Mouse (Mus musculus): Measurements from ENCODE around the gene Ripply1.

Gene Ripply1

GRCm38 (mm10) chrX:139782278-139783044 is at the start of gene Ripply1:
Ripply1 (minus strand) TSS chrX:139782353.
- DNase-seq (ENCODE audit: low spot score in 2 of 2): no peak

DNA sequence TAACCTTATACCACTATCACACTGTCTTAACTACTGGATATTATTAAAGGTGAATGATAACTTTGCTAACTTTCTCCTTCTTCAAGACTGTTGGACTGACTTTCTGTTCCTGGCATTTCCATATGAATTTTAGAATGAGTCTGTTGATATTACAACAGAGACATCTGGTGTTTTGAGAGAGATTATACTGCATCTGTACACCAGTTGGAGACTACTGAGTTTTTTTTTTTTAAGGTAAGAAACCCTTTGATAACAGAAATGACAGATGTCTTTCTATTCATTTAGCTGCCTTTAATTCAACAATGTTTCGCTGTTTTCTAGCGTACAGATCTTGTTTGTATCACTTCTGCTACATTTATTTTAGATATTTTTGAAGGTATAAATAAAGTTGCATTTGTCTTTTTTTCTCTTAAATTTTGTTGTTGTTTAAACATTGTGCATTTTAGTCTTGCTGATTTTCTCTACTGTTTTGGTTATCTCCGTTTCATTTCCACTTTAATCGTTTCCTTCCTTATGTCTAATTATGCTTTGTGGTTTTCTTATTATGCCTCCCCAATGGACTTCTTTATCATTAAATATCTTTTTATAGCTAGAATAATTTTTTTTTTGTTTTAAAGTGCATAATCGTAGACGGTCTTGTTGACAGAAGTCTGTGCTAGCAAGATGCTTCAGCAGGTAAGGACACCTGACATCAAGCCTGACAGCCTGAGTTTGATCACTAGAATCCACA is 46.4 kb upstream of the Ripply1 start:
- no peak for DNase-seq (ENCODE audit: low spot score in 2 of 2)

DNA sequence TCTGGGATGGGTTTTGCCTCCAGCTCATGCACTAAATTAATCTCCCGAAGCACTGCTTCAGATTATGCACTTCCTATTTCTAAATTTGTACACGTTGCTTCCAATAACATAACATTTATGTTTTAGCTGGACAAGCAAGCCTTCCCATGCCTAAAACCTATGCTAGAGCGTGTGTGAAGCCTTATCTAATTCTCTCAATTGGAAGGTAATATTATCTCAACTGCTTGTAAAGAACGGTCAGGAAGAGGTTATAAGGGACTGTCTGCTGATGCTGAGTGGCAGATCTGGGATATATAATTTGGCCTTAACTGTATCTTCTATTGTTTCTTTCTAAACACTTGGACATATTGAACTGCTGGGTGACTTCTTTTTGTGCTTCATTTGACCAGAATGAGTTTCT is 44.8 kb upstream of the Ripply1 start:
- DNase-seq (ENCODE audit: low spot score in 2 of 2): no peak

DNA sequence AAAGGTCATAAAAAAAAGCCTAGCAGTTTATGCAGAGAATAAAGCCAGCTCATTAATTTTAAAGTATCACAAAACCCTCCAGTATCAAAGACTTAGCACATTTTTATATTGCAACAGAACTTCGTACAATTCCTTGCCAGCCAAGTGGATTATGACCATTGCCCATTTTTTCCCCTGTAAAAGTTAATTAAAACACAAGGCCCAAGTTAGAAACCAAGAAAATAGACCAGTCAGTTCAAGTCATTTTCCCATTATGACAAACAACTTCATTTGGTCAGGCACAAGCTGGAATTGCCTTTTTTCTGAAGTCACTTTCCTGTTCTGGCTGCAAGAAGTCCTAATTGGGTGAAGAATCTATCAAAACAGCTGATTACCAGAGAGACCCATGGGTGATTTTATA is 43.2 kb upstream of the Ripply1 start:
- no peak for DNase-seq (ENCODE audit: low spot score in 2 of 2)

DNA sequence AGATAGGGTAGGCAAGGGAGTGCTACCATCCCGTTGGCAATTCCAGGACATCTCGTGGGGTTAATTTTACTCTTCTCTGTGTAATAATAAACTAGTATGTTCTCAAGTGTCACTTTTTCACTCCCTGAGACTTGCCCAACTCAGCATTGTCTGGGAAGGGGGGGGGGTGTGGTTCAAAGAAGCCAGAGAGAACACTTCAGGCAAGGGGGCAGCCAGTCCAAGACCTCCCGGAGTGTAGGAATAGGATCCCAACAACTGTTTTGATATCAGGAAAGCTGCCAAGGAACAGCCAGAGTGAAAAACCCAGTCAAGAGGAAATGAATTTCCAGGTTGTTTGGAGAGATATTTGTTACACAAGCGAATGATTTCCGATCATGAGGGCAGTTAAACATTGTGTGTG is 33.0 kb upstream of the Ripply1 start:
- no peak for DNase-seq (ENCODE audit: low spot score in 2 of 2)

DNA sequence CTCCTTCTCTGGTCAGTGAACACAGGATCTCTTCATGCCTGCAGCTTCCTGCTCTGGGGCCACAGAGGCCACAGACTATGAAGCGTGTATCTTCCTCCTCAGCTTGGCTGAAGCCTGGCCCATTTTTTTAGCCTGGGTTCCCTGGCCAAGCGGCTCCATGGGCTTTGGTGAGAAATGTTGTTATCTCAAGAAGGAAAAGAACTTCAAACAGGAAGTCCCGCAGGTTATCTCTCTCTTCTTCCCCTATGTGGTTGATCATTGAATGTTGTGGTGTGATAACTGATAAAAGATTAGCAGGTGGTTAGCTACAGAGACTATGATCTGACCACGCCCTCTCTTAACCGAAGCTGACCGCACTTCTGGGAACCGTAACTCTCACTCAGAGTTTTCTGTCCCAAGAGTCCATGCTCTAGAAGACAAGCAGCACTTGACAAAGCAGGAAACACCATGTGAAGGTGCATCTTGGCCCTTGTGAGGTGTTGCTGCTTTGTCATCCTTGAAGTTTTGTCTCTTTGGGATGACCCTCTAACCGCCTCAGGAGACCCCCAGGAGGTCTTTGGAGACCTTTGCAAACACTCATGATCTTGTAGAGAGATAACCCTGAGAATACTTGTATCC is 32.0 kb upstream of the Ripply1 start:
- DNase-seq (ENCODE audit: low spot score in 2 of 2): no peak

DNA sequence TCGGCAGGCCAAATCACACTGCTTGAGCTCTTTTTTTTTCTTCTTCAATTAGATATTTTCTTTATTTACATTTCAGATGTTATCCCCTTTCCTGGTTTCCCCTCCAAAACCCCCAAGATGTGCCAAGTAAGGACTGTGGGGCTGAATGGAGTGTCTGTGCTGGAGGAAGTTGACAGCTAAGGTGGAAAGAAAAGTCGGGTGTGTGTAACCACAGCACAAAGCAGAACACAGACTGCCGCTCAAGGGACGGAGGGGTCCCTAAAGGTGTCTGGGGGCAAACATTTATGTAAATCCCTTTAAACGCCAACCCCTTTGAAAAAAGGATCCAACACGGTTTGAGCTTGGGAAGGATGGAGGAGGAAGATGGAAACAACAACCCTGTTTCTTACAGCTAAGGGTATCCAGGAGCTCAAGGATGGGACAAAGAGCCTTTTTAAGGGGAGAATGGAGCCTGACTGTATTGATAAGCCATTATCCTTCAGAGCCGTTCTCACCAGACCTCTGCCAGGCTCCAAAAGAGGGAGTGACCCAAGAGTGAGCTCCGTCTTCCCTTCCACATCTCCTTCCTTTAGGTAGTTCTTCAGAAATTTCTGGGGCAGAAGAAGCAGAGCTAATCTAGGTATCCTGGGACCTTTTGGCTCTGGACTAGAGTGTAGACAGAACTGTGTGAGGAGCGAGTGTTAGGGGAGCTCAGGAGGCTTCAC is 31.3 kb upstream of the Ripply1 start:
- no peak for DNase-seq (ENCODE audit: low spot score in 2 of 2)

- DNase-seq (ENCODE audit: low spot score in 2 of 2): no peak
Measured at GRCm38 (mm10) chrX:139812636-139813298, 30.6 kb upstream of the Ripply1 start.

GRCm38 (mm10) chrX:139808501-139808900 is 26.3 kb upstream of the Ripply1 start:
- no peak for DNase-seq (ENCODE audit: low spot score in 2 of 2)

DNA sequence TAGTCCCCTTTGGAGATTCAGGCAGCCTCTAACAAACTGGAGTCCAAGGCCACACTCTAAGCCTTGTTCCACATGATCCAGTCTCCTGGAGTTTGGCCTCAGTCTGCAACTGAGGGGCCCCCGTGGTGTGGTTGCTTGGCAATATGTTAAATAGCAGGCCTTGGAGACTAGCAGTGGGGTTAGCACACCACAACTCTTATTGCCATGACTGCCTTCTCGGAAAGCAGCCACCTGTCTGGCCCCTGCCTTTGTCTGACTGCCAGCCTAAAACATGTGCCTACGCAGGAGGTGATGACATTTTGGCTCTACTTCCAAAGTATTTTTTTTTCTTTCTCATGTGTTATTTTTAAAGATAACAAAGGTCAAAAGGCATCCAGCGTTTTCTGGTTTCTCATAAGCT is 25.9 kb upstream of the Ripply1 start:
- no peak for DNase-seq (ENCODE audit: low spot score in 2 of 2)

GRCm38 (mm10) chrX:139807391-139807790 is 25.2 kb upstream of the Ripply1 start:
- DNase-seq (ENCODE audit: low spot score in 2 of 2): no peak

DNA sequence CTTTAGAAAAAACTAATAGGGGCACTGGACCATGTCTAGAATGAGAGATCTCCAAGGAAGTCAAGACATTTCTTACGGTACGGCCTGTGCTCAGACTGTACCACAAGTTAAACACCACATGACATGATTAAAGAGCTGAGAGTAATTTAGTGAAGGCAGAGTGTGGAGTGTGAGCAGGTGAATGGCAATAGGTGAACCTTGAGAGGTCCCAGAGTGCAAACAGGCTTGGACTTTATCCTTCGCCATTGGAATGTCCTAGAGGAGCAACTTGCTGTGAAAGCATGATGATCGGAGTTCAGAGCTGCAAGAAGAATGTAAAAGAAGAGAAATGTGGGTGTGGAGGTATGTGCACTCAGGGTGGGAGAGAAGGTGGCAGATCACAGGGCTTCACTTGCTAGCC is 23.8 kb upstream of the Ripply1 start:
- DNase-seq (ENCODE audit: low spot score in 2 of 2): no peak

GRCm38 (mm10) chrX:139803028-139803427 is 20.9 kb upstream of the Ripply1 start:
- DNase-seq (ENCODE audit: low spot score in 2 of 2): no peak

- no peak for DNase-seq (ENCODE audit: low spot score in 2 of 2)
Measured at GRCm38 (mm10) chrX:139800406-139800878, 18.3 kb upstream of the Ripply1 start, which contains the start of gene Cldn2. Cldn2 (plus strand) TSS chrX:139800828.

DNA sequence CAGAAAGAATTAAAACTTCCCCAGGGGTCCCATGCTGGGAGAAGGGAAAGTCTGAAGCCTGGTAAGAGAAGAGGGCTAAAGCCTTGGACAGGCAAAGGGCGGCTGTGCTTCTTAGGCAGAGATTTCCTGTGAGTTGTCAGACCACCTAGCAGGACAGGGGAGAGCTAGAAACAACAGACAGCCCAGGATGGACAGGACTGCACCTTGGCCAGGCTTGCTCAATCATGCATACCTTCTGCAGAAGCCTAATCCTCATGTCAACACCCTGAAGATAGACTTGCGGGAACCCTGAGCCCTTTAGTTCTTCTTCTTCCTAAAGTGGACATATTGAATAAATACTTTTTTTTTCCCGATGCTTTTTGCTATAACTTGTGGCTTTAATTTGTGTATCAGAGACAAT is 17.8 kb upstream of the Ripply1 start:
- no peak for DNase-seq (ENCODE audit: low spot score in 2 of 2)

- DNase-seq (ENCODE audit: low spot score in 2 of 2): no peak
Measured at GRCm38 (mm10) chrX:139797875-139798274, 15.7 kb upstream of the Ripply1 start.

DNA sequence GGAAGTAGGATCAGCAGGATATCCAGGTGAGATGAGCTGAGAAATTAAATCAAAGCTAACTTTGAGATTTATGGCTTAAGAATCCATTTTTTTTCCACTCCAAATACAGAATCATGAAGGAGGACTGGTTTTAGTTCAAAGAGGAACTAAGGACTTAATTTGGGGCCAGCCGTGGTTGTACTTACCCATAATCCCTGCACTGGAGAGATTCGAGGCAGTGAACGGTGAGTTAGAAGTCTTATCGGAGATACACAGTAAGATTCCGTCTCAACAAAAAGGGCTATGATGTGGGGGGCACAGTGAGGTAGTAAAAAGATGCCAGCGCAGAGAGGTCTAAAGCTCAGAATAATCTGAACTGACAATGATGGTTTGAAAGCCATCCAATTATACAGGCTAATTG is 13.9 kb upstream of the Ripply1 start:
- DNase-seq (ENCODE audit: low spot score in 2 of 2): no peak

DNA sequence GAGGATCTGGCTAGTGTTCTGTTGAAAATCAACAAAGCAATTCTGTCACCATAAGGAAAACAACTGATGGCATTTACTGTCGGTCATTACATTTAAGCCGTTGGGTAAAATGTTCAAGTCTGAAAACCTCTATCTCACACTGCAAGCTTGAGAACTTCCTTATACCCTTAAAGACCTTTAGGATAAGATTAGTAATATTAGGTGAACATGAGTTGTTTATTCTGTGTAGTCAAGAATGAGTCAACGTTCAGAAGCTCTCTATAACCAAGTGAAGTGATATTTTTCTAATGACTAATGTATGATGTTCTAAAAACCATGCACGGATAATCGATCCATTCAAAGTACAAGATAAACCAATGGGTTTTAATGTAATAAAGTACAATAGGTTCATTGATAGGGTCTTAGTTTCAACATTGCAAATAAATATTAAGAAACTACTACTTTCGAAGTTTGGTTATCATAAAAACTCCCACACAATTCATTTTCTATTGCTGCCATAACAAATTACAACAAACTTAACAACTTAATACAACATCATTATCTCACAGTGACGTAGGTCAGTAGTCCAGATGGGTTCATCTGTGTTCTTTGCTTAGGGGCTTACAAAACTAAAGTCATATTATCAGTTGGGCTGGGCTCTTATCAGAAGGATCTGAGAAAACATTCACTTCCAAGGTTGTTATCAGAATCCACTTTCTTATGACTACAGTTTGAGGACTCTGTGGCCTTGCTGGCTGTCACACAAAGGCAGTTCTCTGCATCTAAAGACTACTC is 12.1 kb upstream of the Ripply1 start:
- DNase-seq (ENCODE audit: low spot score in 2 of 2): no peak

- DNase-seq (ENCODE audit: low spot score in 2 of 2): no peak
Measured at GRCm38 (mm10) chrX:139785764-139786163, 3.6 kb upstream of the Ripply1 start.

DNA sequence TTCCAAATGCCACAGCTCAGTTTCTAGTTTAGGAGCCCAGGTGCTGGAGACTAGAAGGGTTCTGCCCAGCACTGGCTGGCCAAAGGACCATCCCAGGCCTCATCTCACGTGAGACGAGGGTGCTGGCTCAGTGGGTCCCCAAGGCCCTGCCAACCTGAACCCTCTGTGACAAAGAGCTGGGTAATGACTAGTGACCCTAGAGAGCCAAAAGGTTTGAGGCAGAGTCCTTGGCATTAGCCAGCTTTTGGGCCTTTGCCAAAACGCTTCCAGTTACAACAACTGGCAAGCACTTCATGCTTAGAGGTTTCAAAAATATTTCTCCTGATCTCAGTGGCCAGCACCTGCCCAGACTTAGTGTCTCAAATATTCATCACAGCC is 881 bp upstream of the Ripply1 start:
- no peak for DNase-seq (ENCODE audit: low spot score in 2 of 2)

DNA sequence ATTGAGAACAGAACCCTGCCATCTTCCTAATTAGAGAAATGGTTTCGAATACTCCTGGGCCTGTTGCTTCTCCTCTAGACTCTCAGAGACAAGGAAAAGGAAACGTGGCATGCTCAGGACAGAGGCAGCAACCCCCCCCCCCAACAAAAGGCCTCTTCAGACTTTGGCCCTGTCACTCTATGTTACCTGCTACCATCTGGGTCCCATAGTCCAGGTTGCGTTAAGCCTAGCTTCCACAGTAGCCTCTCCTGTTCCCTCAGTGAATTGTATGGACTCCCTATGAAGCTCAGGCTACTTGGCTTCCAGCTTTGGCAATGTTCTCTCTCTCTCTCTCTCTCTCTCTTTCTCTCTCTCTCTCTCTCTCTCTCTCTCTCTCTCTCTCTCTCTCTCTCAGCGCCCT is 590 bp downstream of the Ripply1 start:
- no peak for DNase-seq (ENCODE audit: low spot score in 2 of 2)

Data from frontal cortex, postnatal 10 days (tissue).